Mouse (Mus musculus) spleen, adult 2 months (tissue): Measurements from ENCODE around the gene Snx3.

ENCODE experiments used
- CTCF ChIP-seq: fragments of 200-500 bp; IDR thresholded peaks from 2 replicates; pipeline ENCODE4 v1.5.1; 2011; ENCODE audit warnings: mild to moderate bottlenecking, inconsistent platforms; ENCODE audit not compliant: insufficient read depth, insufficient read length, insufficient replicate concordance; ENCODE audit errors: extremely low read depth
- POLR2A ChIP-seq: fragments of 200-500 bp; IDR thresholded peaks from 2 replicates; pipeline ENCODE4 v1.6.1; 2011; ENCODE audit warnings: low read depth, low read length, inconsistent platforms

DNA sequence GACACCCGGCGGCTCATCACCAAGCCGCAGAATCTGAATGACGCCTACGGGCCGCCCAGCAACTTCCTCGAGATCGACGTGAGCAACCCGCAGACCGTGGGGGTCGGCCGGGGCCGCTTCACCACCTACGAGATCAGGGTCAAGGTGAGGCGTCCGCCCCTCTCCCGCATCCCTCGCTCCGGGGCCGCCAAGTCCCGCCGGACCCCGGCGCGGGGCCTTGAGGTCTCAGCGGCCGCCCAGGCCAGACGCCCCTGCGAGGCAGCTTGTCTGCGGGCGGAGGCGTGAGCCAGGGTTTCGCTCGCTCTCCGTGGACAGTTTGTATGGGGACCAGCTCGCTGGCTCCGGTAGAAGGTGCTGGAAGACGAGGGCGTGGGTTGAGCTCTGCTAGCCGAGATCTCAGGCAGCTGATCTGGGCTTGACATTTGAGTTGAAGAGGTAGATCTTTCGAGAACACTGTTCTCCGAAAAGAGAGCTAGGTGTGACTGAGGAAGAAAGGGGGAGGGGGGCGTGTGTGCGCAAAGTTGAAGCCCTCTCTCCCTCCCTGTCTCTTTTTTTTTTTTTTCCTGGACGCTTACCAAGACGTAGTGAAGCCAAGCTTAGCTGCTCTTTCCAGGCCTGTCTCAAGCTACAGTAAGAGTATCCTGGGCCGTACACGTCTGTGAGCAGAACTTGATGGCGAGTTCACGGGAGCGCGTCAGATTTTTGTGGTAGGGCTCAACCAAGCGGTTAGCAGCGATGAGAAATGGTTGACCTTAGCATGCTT, 700 bp downstream of the Snx3 start:
- TF ChIP-seq CTCF (no peak), POLR2A (no peak)
